Mouse (Mus musculus): ENCODE data around the gene Foxb1.

Gene Foxb1

GRCm38 (mm10) chr9:69760371-69761301, at the start of gene Foxb1:
Gene Foxb1, minus strand, starts transcription at chr9:69760940.
- DNase-seq (ENCODE audit: low spot score), result no peak

GRCm38 (mm10) chr9:69790562-69790961, 29.8 kb upstream of the Foxb1 start:
- DNase-seq (ENCODE audit: low spot score), result no peak

GRCm38 (mm10) chr9:69779996-69780395, 19.3 kb upstream of the Foxb1 start:
- DNase-seq (ENCODE audit: low spot score), result no peak

- DNase-seq (ENCODE audit: low spot score), result no peak
These were observed 9.3 kb upstream of the Foxb1 start for GRCm38 (mm10) chr9:69769949-69770585.

- DNase-seq (ENCODE audit: low spot score), result no peak
These were observed 8.6 kb upstream of the Foxb1 start for GRCm38 (mm10) chr9:69769091-69769948.

GRCm38 (mm10) chr9:69768136-69768875, 7.6 kb upstream of the Foxb1 start:
- DNase-seq (ENCODE audit: low spot score), result no peak

GRCm38 (mm10) chr9:69767421-69767820, 6.7 kb upstream of the Foxb1 start:
- DNase-seq (ENCODE audit: low spot score), result no peak

GRCm38 (mm10) chr9:69766936-69767335, 6.2 kb upstream of the Foxb1 start:
- no peak for DNase-seq (ENCODE audit: low spot score)

GRCm38 (mm10) chr9:69766301-69766700, 5.6 kb upstream of the Foxb1 start:
- no peak for DNase-seq (ENCODE audit: low spot score)

- no peak for DNase-seq (ENCODE audit: low spot score)
These were observed 4.8 kb upstream of the Foxb1 start for GRCm38 (mm10) chr9:69765483-69766050.

- DNase-seq (ENCODE audit: low spot score), result no peak
These were observed 4.1 kb upstream of the Foxb1 start for GRCm38 (mm10) chr9:69764586-69765482.

- no peak for DNase-seq (ENCODE audit: low spot score)
These were observed 3.2 kb upstream of the Foxb1 start for GRCm38 (mm10) chr9:69763681-69764585.

GRCm38 (mm10) chr9:69762703-69763102, 2.0 kb upstream of the Foxb1 start:
- DNase-seq (ENCODE audit: low spot score), result no peak

GRCm38 (mm10) chr9:69762221-69762620, 1.5 kb upstream of the Foxb1 start:
- DNase-seq (ENCODE audit: low spot score), result no peak

- DNase-seq (ENCODE audit: low spot score), result no peak
These were observed 829 bp upstream of the Foxb1 start for GRCm38 (mm10) chr9:69761569-69761968.

- DNase-seq (ENCODE audit: low spot score), result no peak
These were observed 969 bp downstream of the Foxb1 start for GRCm38 (mm10) chr9:69759721-69760221.

GRCm38 (mm10) chr9:69758946-69759615, 1.7 kb downstream of the Foxb1 start:
- DNase-seq (ENCODE audit: low spot score), result no peak

GRCm38 (mm10) chr9:69758506-69758905, 2.2 kb downstream of the Foxb1 start:
- no peak for DNase-seq (ENCODE audit: low spot score)
